Mouse (Mus musculus): Measurements from ENCODE around the gene Clec2e. TPM values are rescaled to one million over a fixed set of nuclear protein-coding genes. Genes with fewer than 3 reads are reported as not detected.
"Not testable (repeated sequence)": the region's sequence is repeated elsewhere in the genome, so short reads cannot be mapped to it uniquely, and the experiment has no call there.

Clec2e gene
- polyA plus RNA-seq (2015; fragmentation: Nextera tagmentation; extraction: Ambion mirVana), result not detected in 2 replicates

DNA sequence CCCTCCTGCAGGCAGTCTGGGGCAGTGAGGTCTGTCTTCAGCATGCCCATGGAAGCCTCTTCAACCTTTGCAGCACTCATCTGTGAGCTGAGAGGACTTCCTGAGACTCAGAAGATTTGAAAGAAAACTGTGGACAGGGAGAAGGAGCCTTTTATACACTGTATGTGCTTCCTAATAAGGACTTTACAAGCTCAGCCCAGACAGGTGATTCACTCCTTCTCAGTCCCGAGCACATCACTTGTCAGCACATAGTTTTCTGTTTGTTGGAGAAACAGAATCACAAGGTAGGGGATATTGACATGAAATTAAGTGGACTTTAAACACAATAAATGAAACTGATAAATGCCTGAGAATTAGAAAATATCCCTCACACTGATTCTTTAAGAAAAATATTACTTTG, at the start of gene Clec2e:
Gene Clec2e, minus strand, starts transcription at position 120 of the 400 bp plus-strand sequence.
- not testable (repeated sequence) for H3K4me3 ChIP-seq; H3K4me2 ChIP-seq; H3K36me3 ChIP-seq; H3K27ac ChIP-seq (replicated peaks); H3K4me1 ChIP-seq (replicated peaks); H3K27me3 ChIP-seq; H3K9ac ChIP-seq; H3K9me3 ChIP-seq; ATAC-seq (ENCODE audit: low read depth)
- 75% methylated on average over 1 of the region's 1 CpGs for WGBS

DNA sequence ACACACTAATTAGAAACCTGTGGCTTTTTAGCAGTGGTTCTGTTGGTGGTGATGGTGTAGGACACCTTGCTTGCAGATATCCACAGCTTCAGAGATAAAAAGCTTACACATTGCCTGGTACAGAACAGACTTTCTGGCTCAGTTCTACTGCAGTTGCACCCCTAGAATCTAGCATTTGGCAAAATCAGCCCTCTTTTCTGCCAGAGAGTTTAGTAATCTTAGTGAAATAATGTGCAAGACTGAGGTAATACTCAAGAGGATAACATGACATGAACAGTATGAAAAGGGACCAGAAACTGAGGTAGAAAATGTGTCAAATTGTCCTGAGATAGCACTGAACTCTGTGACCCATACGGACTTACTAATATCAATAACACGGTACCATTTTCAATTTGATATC, 46.1 kb upstream of the Clec2e start:
- H3K9me3 ChIP-seq, result no peaks in the 10 kb centered on the region
- WGBS, result 93% methylated on average over 2 of the region's 2 CpGs
- no peak overlapping the region for H3K4me2 ChIP-seq
- no peak for ATAC-seq (ENCODE audit: low read depth)
- H3K4me3 ChIP-seq, result no peak overlapping the region
- H3K27ac ChIP-seq (replicated peaks), result no peak overlapping the region
- H3K27me3 ChIP-seq, result no peaks in the 10 kb centered on the region
- no peaks in the 10 kb centered on the region for H3K36me3 ChIP-seq
- H3K4me1 ChIP-seq (replicated peaks), result no peaks in the 10 kb centered on the region
- no peak overlapping the region for H3K9ac ChIP-seq

DNA sequence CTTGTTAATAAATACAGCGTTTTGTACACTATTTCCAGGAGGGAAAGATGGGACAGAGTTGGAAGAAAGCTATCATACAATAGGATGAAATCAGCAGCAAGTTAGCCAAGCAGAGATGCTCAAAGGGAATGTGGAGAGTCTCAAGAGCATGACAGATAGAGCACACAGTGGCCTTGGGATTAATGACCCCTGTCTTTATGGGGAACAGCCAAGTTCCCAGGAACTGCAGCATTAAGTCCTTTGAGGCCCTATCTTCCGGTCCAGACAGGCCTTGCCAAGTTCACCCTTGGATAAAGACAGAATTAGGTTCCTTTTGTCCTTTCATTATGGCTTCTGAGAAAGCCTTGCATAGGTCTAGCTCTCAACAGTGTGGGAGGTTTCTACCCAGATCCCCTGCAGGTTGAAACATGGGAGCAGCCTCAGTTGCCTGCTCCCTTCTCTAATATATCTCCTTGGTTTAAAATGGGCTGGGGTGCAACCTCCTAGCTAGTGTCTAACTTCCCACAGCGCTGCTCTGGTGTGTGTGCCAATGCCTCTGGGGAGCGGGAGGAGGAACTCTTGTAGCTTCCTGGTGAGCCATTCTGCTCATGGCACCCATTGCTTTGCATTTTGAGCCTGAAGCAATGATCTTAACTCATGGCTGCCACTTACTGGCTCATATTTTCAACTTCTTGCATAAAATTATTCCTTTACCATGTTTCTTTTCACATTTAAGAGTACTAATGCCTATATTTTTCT, 32.1 kb upstream of the Clec2e start:
- H3K27me3 ChIP-seq, result no peaks in the 10 kb centered on the region
- no peak overlapping the region for H3K9ac ChIP-seq
- ATAC-seq (ENCODE audit: low read depth), result no peak
- H3K9me3 ChIP-seq, result no peaks in the 10 kb centered on the region
- H3K36me3 ChIP-seq, result no peaks in the 10 kb centered on the region
- WGBS, result 81% methylated on average over 4 of the region's 4 CpGs
- no peaks in the 10 kb centered on the region for H3K4me1 ChIP-seq (replicated peaks)
- H3K4me2 ChIP-seq, result no peak overlapping the region
- no peak overlapping the region for H3K27ac ChIP-seq (replicated peaks)
- H3K4me3 ChIP-seq, result no peak overlapping the region

DNA sequence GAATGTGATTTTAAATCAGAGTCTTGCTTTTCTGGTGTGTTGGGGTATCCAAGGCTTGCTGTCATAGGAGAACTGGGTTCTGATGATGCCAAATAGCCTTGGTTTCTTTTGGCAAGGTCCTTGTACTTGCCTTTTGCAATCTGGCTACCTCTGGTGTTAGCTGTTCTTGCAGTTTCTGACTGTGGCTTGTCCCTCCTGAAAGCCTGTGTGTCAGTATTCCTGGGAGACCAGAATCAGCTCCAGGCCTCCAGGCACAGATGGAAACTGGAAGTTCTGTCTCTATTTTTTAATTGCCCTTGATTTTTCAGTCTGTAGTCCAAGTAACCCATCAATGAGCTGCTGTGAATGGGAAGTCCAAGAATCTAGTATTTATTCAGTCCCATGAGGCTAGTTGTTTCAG, 26.1 kb upstream of the Clec2e start:
- Histone ChIP-seq H3K4me1 (replicated peaks) (no peaks in the 10 kb centered on the region), H3K27ac (replicated peaks) (no peak overlapping the region), H3K9ac (no peak overlapping the region), H3K4me2 (no peak overlapping the region), H3K36me3 (no peaks in the 10 kb centered on the region), H3K9me3 (no peaks in the 10 kb centered on the region), H3K4me3 (no peak overlapping the region), H3K27me3 (no peaks in the 10 kb centered on the region)
- ATAC-seq (ENCODE audit: low read depth), result no peak

DNA sequence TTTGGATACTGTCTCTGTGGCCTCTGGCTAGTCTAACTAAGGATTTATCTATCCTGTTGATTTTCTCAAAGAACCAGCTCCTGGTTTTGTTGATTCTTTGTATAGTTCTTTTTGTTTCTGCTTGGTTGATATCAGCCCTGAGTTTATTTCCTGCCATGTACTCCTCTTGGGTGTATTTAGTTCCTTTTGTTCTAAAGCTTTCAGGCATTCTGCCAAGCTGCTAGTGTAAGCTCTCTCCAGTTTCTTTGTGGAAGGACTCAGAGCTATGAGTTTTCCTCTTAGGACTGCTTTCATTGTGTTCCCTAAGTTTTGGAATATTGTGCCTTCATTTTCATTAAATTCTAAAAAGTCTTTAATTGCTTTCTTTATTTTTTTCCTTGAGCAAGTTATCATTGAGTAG, 23.8 kb upstream of the Clec2e start:
- not testable (repeated sequence) for H3K9me3 ChIP-seq; H3K4me3 ChIP-seq; H3K9ac ChIP-seq; ATAC-seq (ENCODE audit: low read depth); H3K4me1 ChIP-seq (replicated peaks); H3K27me3 ChIP-seq; H3K36me3 ChIP-seq; H3K4me2 ChIP-seq; H3K27ac ChIP-seq (replicated peaks)

DNA sequence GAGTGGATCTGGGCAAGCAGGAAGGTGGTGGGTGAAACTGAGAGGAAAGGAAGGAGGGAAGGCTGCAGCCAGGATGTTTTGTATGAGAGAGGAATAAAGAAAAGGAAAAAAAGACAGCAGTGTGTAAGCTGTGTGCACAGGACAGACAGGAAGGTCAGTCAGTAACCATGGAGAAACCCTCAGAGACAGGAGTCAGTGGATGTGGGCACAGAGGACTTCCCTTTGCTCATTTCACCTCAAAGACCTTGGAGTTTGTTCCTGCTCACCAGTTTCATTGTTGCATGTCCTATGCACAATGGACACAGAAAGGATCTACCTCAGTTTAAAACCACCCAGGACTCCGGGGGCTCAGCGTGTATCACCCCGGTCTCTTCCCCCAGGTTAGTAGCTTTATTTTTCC, 15.5 kb upstream of the Clec2e start:
- Histone ChIP-seq H3K9me3 (0 out of 2 replicates have a peak, but pooled peaks cover 5% of the 10 kb centered on the region), H3K27me3 (no peaks in the 10 kb centered on the region), H3K4me2 (no peak overlapping the region), H3K36me3 (no peaks in the 10 kb centered on the region), H3K27ac (replicated peaks) (no peak overlapping the region), H3K4me1 (replicated peaks) (no peaks in the 10 kb centered on the region), H3K9ac (no peak overlapping the region), H3K4me3 (no peak overlapping the region)
- ATAC-seq (ENCODE audit: low read depth), result no peak
- 94% methylated on average over 3 of the region's 3 CpGs for WGBS

DNA sequence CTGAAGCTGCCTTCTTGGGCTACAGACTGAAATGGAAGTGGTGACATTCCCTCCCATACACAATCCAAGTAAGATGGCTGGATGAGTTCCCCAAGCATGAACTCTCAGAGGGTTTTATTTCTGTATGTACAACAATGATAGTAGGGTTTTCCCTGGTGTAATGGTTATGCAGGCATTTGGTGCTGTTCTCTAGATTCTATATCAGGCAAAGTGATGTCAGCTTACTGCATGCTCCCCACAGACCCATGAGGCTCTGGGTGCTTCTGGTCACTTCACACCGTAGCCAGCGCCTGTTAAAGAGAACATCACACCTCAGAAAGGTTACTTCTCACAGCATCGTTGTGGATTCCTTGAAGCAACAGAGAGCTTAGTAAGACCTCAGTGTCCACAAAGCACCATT, 13.5 kb upstream of the Clec2e start:
- ATAC-seq (ENCODE audit: low read depth); H3K27ac ChIP-seq (replicated peaks); H3K4me2 ChIP-seq; H3K27me3 ChIP-seq; H3K4me1 ChIP-seq (replicated peaks); H3K9ac ChIP-seq; H3K4me3 ChIP-seq; H3K36me3 ChIP-seq; H3K9me3 ChIP-seq: not testable (repeated sequence)
- 96% methylated on average over 3 of the region's 3 CpGs for WGBS

DNA sequence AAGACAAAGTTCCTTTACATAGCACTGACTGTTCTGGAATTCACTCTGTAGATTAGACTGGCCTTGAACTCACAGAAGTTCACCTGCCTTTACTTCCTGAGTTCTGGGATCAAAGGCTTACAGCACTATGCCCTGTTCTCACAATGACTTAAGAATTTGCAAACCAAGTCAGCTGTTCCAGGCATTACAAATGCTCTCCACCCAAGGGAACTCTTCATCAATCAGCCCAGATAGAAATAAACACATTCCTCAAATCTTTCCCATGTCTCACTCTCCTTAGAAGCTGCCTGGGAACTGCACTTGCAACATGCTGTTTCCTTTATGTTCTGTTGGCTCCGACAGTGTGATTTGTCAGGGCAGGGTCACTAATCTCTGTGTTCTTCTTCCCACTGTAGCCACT, 13.1 kb upstream of the Clec2e start:
- H3K9ac ChIP-seq, result no peak overlapping the region
- no peaks in the 10 kb centered on the region for H3K4me1 ChIP-seq (replicated peaks)
- H3K27me3 ChIP-seq, result no peaks in the 10 kb centered on the region
- no peak for ATAC-seq (ENCODE audit: low read depth)
- no peaks in the 10 kb centered on the region for H3K36me3 ChIP-seq
- H3K9me3 ChIP-seq, result 0 out of 2 replicates have a peak, but pooled peaks cover 5% of the 10 kb centered on the region
- no peak overlapping the region for H3K27ac ChIP-seq (replicated peaks)
- 68% methylated on average over 1 of the region's 1 CpGs for WGBS
- no peak overlapping the region for H3K4me3 ChIP-seq
- no peak overlapping the region for H3K4me2 ChIP-seq

DNA sequence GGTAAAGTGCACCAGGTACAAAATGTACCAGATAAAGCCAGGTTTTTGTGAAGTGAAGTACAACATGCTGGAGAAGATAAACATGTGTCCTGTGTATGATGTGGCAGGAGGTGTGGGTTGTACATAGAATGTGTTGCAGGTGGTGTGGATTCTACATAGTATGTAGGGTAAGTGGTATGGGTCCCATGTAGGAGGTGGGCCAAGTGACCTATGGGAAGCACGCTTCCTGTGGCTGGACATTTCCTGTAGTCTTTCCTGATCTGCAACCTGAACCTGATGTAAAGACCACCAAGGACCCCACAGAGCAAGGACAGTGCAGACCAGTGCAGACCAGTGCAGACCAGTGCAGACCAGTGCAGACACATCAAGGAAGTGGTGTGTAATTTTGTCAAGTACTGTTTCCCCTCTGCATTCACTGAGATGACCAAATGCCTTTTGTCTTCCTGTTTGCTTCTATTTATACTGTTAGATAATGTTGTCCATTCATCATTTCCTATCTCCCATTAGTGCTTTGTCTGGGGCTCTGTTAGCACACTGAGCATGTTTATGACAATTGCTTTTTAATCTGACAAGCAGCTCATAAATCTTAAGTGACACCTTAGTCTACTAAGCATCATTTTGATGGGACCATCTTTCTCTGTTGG, 12.4 kb upstream of the Clec2e start:
- Histone ChIP-seq H3K9ac (no peak overlapping the region), H3K27ac (replicated peaks) (no peak overlapping the region), H3K9me3 (0 out of 2 replicates have a peak, but pooled peaks cover 5% of the 10 kb centered on the region), H3K4me2 (no peak overlapping the region), H3K27me3 (no peaks in the 10 kb centered on the region), H3K4me1 (replicated peaks) (no peaks in the 10 kb centered on the region), H3K4me3 (no peak overlapping the region), H3K36me3 (no peaks in the 10 kb centered on the region)
- ATAC-seq (ENCODE audit: low read depth), result no peak
- 92% methylated on average over 1 of the region's 1 CpGs for WGBS

DNA sequence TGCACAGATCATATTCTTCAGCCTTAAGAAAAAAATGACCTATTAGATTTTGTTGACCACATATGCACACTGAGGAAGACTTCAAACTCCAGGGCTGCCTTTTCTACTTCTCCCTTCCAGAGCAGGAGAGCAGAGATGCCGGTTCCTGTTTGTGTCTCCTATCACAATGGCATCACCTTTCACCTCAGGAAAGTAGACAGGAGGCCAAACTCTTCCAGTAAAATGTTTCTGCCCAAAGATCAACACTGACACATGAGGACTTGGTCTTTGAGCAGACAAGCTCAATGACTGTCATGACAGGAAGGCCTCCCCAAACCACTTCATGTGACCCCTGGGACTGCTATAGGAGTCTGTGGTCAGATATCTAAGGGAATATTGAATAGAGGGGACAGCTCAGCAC, 11.8 kb upstream of the Clec2e start:
- H3K4me2 ChIP-seq, result no peak overlapping the region
- H3K36me3 ChIP-seq, result no peaks in the 10 kb centered on the region
- WGBS, result 92% methylated on average over 1 of the region's 1 CpGs
- 0 out of 2 replicates have a peak, but pooled peaks cover 5% of the 10 kb centered on the region for H3K9me3 ChIP-seq
- no peaks in the 10 kb centered on the region for H3K4me1 ChIP-seq (replicated peaks)
- no peaks in the 10 kb centered on the region for H3K27me3 ChIP-seq
- no peak overlapping the region for H3K9ac ChIP-seq
- H3K27ac ChIP-seq (replicated peaks), result no peak overlapping the region
- H3K4me3 ChIP-seq, result no peak overlapping the region
- ATAC-seq (ENCODE audit: low read depth), result no peak

DNA sequence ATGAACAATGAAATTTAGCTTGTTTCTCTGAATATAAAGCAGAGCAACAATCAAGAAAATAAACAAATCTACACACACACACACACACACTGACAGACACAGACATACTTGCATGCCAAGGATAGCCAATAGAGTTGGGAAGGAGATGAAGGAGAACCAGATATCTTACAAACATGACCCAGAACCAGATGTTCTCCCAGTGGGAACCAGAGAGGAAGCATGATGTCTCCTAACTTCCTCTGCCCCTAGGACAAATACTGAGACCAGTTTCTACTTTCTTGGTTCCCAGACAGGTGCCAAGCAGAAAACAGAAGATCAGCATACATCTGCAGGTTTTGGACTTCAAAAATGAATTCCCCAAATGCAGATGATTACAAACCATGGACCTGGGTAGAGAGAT, 7.2 kb upstream of the Clec2e start:
- Histone ChIP-seq H3K4me3 (no peak overlapping the region), H3K9ac (no peak overlapping the region), H3K9me3 (no peaks in the 10 kb centered on the region), H3K36me3 (no peaks in the 10 kb centered on the region), H3K27ac (replicated peaks) (no peak overlapping the region), H3K4me1 (replicated peaks) (no peaks in the 10 kb centered on the region), H3K27me3 (no peaks in the 10 kb centered on the region), H3K4me2 (no peak overlapping the region)
- ATAC-seq (ENCODE audit: low read depth), result no peak

DNA sequence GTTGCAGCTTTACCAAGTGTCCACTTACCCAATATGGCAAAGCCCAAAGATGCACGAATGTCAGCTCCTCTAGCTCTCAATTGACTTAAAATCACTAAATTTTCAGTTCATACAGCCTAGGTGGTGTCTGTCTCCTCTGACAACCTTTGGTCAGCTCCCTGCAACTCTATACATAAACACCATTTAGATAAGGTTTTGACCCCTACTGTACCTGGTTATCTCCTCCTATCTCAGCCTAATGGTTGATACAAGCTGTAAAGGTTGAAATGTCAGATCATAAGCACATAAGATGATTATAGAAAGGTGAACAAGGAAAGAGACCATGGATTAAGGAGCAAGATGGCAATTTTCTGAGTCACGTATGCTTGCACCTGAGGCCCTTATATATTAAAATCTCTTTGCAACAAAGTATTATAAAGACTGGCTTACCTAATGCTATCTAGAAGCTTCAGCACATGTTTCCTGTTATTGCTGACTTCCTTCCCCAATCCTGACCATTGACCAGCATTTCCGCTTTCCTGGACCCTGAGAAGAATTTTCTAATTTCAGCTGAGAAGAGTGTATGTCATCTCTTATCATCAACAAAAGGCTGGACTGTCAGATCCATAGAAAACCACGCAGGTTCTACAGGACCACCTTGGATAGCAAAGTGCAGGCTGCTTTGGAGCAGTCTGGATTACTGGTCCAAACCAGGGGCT, 2.3 kb upstream of the Clec2e start:
- H3K27ac ChIP-seq (replicated peaks), result no peak overlapping the region
- no peak overlapping the region for H3K4me3 ChIP-seq
- no peak for ATAC-seq (ENCODE audit: low read depth)
- no peaks in the 10 kb centered on the region for H3K27me3 ChIP-seq
- H3K9me3 ChIP-seq, result no peaks in the 10 kb centered on the region
- H3K36me3 ChIP-seq, result no peaks in the 10 kb centered on the region
- no peaks in the 10 kb centered on the region for H3K4me1 ChIP-seq (replicated peaks)
- H3K4me2 ChIP-seq, result no peak overlapping the region
- WGBS, result 86% methylated on average over 4 of the region's 4 CpGs
- no peak overlapping the region for H3K9ac ChIP-seq
